Mouse (Mus musculus): ENCODE data around the gene Vmn1r157. TPM values are rescaled to one million over a fixed set of nuclear protein-coding genes. Genes with fewer than 3 reads are reported as not detected.
"Not testable (repeated sequence)": the region's sequence is repeated elsewhere in the genome, so short reads cannot be mapped to it uniquely, and the experiment has no call there.

The Vmn1r157 gene
- polyA plus RNA-seq (2011; ENCODE audit: insufficient read depth, insufficient read length, low replicate concordance, missing spikeins), result not detected in 2 replicates

- WGBS, result 19% methylated on average over 2 of the region's 3 CpGs
- not testable (repeated sequence) for H3K27ac ChIP-seq (ENCODE audit: control insufficient read depth, insufficient read depth, low read depth, low read length, poor library complexity); H3K4me1 ChIP-seq (ENCODE audit: control insufficient read depth, insufficient read depth, low read length); H3K4me3 ChIP-seq (replicated peaks; ENCODE audit: control insufficient read depth, low read depth, low read length)
Observed at GRCm38 (mm10) chr7:22761397-22761796, at the start of gene Vmn1r157. Gene Vmn1r157 (plus strand): TSS chr7:22761697.

GRCm38 (mm10) chr7:22719610-22720009, 41.9 kb upstream of the Vmn1r157 start, which contains the start of gene Gm4567:
Gene Gm4567 (minus strand): TSS chr7:22719710.
- H3K4me3 ChIP-seq (replicated peaks; ENCODE audit: control insufficient read depth, low read depth, low read length); H3K4me1 ChIP-seq (ENCODE audit: control insufficient read depth, insufficient read depth, low read length); H3K27ac ChIP-seq (ENCODE audit: control insufficient read depth, insufficient read depth, low read depth, low read length, poor library complexity): not testable (repeated sequence)
- no CpG with 5 or more reads among the region's 1 CpGs for WGBS

- H3K27ac ChIP-seq (ENCODE audit: control insufficient read depth, insufficient read depth, low read depth, low read length, poor library complexity); H3K4me3 ChIP-seq (replicated peaks; ENCODE audit: control insufficient read depth, low read depth, low read length); H3K4me1 ChIP-seq (ENCODE audit: control insufficient read depth, insufficient read depth, low read length): not testable (repeated sequence)
- WGBS, result 80% methylated on average over 7 of the region's 11 CpGs
Observed at GRCm38 (mm10) chr7:22775981-22776380, 14.5 kb downstream of the Vmn1r157 start.

GRCm38 (mm10) chr7:22790682-22791081, 29.2 kb downstream of the Vmn1r157 start, which contains the start of gene Vmn1r158:
Gene Vmn1r158 (minus strand): TSS chr7:22790782.
- not testable (repeated sequence) for H3K27ac ChIP-seq (ENCODE audit: control insufficient read depth, insufficient read depth, low read depth, low read length, poor library complexity); H3K4me3 ChIP-seq (replicated peaks; ENCODE audit: control insufficient read depth, low read depth, low read length); H3K4me1 ChIP-seq (ENCODE audit: control insufficient read depth, insufficient read depth, low read length)
- 40% methylated on average over 2 of the region's 2 CpGs for WGBS

Other genes starting within 250 kb of the Vmn1r157 start
- not detected in 2 replicates for gene Vmn1r152, start 238.7 kb upstream of the Vmn1r157 start, polyA plus RNA-seq (2011; ENCODE audit: insufficient read depth, insufficient read length, low replicate concordance, missing spikeins)
- not detected in 2 replicates for gene Gm8677, start 226.8 kb upstream of the Vmn1r157 start, polyA plus RNA-seq (2011; ENCODE audit: insufficient read depth, insufficient read length, low replicate concordance, missing spikeins)
- gene Gm4201, start 196.4 kb upstream of the Vmn1r157 start, polyA plus RNA-seq (2011; ENCODE audit: insufficient read depth, insufficient read length, low replicate concordance, missing spikeins), result not detected in 2 replicates
- not detected in 2 replicates for gene Gm4565, start 173.6 kb upstream of the Vmn1r157 start, polyA plus RNA-seq (2011; ENCODE audit: insufficient read depth, insufficient read length, low replicate concordance, missing spikeins)
- not detected in 2 replicates for gene Vmn1r155, start 103.7 kb upstream of the Vmn1r157 start, polyA plus RNA-seq (2011; ENCODE audit: insufficient read depth, insufficient read length, low replicate concordance, missing spikeins)
- not detected in 2 replicates for gene Gm8693, start 69.4 kb upstream of the Vmn1r157 start, polyA plus RNA-seq (2011; ENCODE audit: insufficient read depth, insufficient read length, low replicate concordance, missing spikeins)
- not detected in 2 replicates for gene Gm4567, start 42.0 kb upstream of the Vmn1r157 start, polyA plus RNA-seq (2011; ENCODE audit: insufficient read depth, insufficient read length, low replicate concordance, missing spikeins)
- gene Vmn1r158, start 29.1 kb downstream of the Vmn1r157 start, polyA plus RNA-seq (2011; ENCODE audit: insufficient read depth, insufficient read length, low replicate concordance, missing spikeins), result not detected in 2 replicates
- gene Vmn1r159, start 81.9 kb downstream of the Vmn1r157 start, polyA plus RNA-seq (2011; ENCODE audit: insufficient read depth, insufficient read length, low replicate concordance, missing spikeins), result not detected in 2 replicates
- gene Vmn1r160, start 109.5 kb downstream of the Vmn1r157 start, polyA plus RNA-seq (2011; ENCODE audit: insufficient read depth, insufficient read length, low replicate concordance, missing spikeins), result not detected in 2 replicates
- not detected in 2 replicates for gene Gm4214, start 223.0 kb downstream of the Vmn1r157 start, polyA plus RNA-seq (2011; ENCODE audit: insufficient read depth, insufficient read length, low replicate concordance, missing spikeins)

Data from bone marrow, adult 2 months (tissue).